Mouse (Mus musculus): ENCODE measurements at regions not wholly inside any gene's neighbourhood (a gene's known extent, or its start where the extent isn't known, plus 50 kb on each side); places are given as distances from the start of the nearest gene placed in this dataset.

DNA sequence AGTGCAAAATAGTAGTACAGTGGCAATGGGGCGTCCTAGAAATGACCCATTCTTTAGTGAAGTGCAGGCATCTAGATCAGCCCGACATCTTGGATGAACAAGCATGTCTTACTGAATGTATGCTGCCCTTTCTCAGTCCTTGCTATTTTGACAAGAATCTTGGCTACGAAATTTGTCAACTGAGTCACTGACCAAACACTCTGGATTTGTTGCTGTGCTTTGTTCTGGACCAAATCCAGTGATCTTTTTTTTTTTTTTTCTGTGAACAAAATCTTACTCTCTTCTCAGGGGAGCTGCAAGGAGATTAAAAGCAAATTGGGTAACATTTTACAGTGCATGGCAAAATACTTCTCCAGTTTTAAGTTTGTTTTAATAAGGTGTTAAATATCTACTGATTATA lies 320.9 kb upstream of the Adgrl4 start:
- Histone ChIP-seq H3K9ac (ENCODE audit: low read depth, low read length) (no peak overlapping the region), H3K4me2 (ENCODE audit: low read depth, low read length) (no peak overlapping the region)
- WGBS (ENCODE audit: insufficient replicate concordance) = 46% methylated on average over 3 of the region's 3 CpGs

GRCm38 (mm10) chr3:151117583-151118041 lies 320.1 kb upstream of the Adgrl4 start:
- Histone ChIP-seq H3K4me2 (ENCODE audit: low read depth, low read length) (no peak overlapping the region), H3K4me1 (ENCODE audit: control insufficient read depth, low read depth, low read length) (no peaks in the 10 kb centered on the region), H3K27ac (ENCODE audit: low read length) (no peak overlapping the region), H3K9ac (ENCODE audit: low read depth, low read length) (no peak overlapping the region), H3K9me3 (replicated peaks; ENCODE audit: control insufficient read depth, low read length) (no peaks in the 10 kb centered on the region), H3K36me3 (ENCODE audit: control insufficient read depth, insufficient read depth) (no peaks in the 10 kb centered on the region), H3K27me3 (ENCODE audit: control insufficient read depth, insufficient read depth, low read depth, low read length) (no peaks in the 10 kb centered on the region), H3K4me3 (ENCODE audit: low read depth, low read length) (no peak overlapping the region)
- ATAC-seq (ENCODE audit: low read depth) = no peak
- WGBS (ENCODE audit: insufficient replicate concordance) = 63% methylated on average over 3 of the region's 3 CpGs

More for the DNA sequence above, 320.9 kb upstream of the Adgrl4 start:
- Histone ChIP-seq H3K4me1 (ENCODE audit: control insufficient read depth, low read depth, low read length) (no peaks in the 10 kb centered on the region), H3K27me3 (ENCODE audit: control insufficient read depth, insufficient read depth, low read depth, low read length) (no peaks in the 10 kb centered on the region), H3K9me3 (replicated peaks; ENCODE audit: control insufficient read depth, low read length) (no peaks in the 10 kb centered on the region), H3K4me3 (ENCODE audit: low read depth, low read length) (no peak overlapping the region), H3K27ac (ENCODE audit: low read length) (no peak overlapping the region), H3K36me3 (ENCODE audit: control insufficient read depth, insufficient read depth) (no peaks in the 10 kb centered on the region)
- ATAC-seq (ENCODE audit: low read depth) = no peak

DNA sequence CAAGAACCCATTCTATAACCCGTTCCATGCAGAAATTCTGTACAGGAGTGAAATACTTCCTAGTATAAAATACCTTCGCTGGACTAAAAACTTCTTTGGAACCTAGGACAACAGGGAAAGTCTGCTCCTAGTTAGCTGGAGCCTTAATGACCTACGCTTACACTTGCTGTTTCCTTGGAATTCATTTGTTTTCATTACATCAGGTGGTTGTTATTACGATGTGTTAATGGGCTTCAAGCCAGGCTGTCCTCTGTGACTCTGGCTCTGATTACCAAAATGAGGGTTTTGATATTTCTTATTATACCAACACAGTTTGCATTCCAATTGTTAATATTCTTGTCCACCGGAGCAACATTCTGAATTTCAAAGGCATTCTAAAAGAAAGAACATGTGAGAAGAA lies 313.6 kb upstream of the Adgrl4 start:
- Histone ChIP-seq H3K36me3 (ENCODE audit: control insufficient read depth, insufficient read depth) (no peaks in the 10 kb centered on the region), H3K4me1 (ENCODE audit: control insufficient read depth, low read depth, low read length) (no peaks in the 10 kb centered on the region), H3K27ac (ENCODE audit: low read length) (no peak overlapping the region), H3K27me3 (ENCODE audit: control insufficient read depth, insufficient read depth, low read depth, low read length) (no peaks in the 10 kb centered on the region), H3K9ac (ENCODE audit: low read depth, low read length) (no peak overlapping the region), H3K4me3 (ENCODE audit: low read depth, low read length) (no peak overlapping the region), H3K9me3 (replicated peaks; ENCODE audit: control insufficient read depth, low read length) (no peaks in the 10 kb centered on the region), H3K4me2 (ENCODE audit: low read depth, low read length) (no peak overlapping the region)
- no peak for ATAC-seq (ENCODE audit: low read depth)
- WGBS (ENCODE audit: insufficient replicate concordance) = 68% methylated on average over 5 of the region's 5 CpGs

DNA sequence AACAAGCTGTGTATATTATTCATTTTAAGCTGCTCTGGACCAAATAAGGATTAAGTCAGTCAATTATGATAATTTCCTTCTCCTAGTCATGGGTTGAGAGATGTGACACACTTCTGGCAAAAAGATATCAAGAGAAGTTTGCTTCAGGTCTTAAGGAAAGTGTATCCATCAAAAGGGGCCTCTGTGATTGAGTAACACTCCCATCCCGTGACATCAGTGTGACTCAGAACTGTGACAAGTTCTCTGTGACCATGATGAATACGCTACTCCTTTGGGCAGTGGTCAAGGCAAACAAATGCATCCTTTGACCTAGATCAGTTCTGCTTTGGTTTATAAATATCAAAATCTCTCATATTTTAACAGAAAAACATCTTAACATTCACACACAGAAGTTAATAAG lies 290.8 kb upstream of the Adgrl4 start:
- Histone ChIP-seq H3K9me3 (replicated peaks; ENCODE audit: control insufficient read depth, low read length) (no peaks in the 10 kb centered on the region), H3K4me2 (ENCODE audit: low read depth, low read length) (no peak overlapping the region), H3K4me3 (ENCODE audit: low read depth, low read length) (no peak overlapping the region), H3K27ac (ENCODE audit: low read length) (no peak overlapping the region), H3K9ac (ENCODE audit: low read depth, low read length) (no peak overlapping the region), H3K4me1 (ENCODE audit: control insufficient read depth, low read depth, low read length) (no peaks in the 10 kb centered on the region), H3K36me3 (ENCODE audit: control insufficient read depth, insufficient read depth) (no peaks in the 10 kb centered on the region), H3K27me3 (ENCODE audit: control insufficient read depth, insufficient read depth, low read depth, low read length) (no peaks in the 10 kb centered on the region)
- WGBS (ENCODE audit: insufficient replicate concordance) = 69% methylated on average over 2 of the region's 2 CpGs
- ATAC-seq (ENCODE audit: low read depth) = no peak

DNA sequence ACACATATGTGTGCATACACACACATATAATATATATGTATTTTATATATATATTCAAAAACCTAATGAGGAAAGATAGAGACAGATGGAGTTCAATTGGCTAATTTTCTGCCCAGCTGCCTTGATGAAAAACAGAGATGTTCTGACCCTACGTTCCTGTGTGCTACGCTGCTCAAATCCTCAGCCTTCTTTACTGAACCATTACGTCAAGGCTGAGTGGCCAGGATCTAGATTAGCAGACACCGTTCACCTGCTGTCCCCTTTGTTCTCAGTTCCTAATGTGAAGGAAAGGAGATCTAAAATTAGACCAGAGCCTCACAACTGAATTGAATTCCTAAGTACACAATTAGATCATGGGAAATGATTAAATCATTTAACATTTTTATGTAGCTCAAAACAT lies 284.3 kb upstream of the Adgrl4 start:
- 56% methylated on average over 4 of the region's 4 CpGs for WGBS (ENCODE audit: insufficient replicate concordance)
- Histone ChIP-seq H3K9me3 (replicated peaks; ENCODE audit: control insufficient read depth, low read length) (no peaks in the 10 kb centered on the region), H3K27ac (ENCODE audit: low read length) (no peak overlapping the region), H3K27me3 (ENCODE audit: control insufficient read depth, insufficient read depth, low read depth, low read length) (no peaks in the 10 kb centered on the region), H3K4me1 (ENCODE audit: control insufficient read depth, low read depth, low read length) (no peaks in the 10 kb centered on the region), H3K9ac (ENCODE audit: low read depth, low read length) (no peak overlapping the region), H3K36me3 (ENCODE audit: control insufficient read depth, insufficient read depth) (no peaks in the 10 kb centered on the region), H3K4me2 (ENCODE audit: low read depth, low read length) (no peak overlapping the region), H3K4me3 (ENCODE audit: low read depth, low read length) (no peak overlapping the region)
- ATAC-seq (ENCODE audit: low read depth) = no peak

DNA sequence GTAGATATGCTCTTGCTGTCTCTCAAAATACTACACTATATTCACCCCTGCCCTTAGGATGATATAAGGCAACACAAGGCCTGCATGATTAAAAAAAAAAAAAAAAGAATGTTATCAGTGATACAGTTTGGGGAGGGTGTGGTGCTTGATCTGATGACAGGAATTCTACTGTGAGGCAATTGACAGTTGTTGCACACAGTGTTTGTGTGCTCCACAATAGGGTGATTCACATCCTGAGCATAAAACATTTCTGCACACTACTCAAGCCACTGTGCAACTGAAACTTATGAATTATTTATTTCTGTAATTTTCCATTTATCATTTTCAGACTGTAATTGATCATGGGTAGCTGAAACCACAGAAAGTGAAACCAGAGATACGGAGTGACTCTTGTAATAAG lies 277.2 kb upstream of the Adgrl4 start:
- Histone ChIP-seq H3K4me3 (ENCODE audit: low read depth, low read length) (no peak overlapping the region), H3K27ac (ENCODE audit: low read length) (no peak overlapping the region), H3K4me1 (ENCODE audit: control insufficient read depth, low read depth, low read length) (no peaks in the 10 kb centered on the region), H3K27me3 (ENCODE audit: control insufficient read depth, insufficient read depth, low read depth, low read length) (no peaks in the 10 kb centered on the region), H3K36me3 (ENCODE audit: control insufficient read depth, insufficient read depth) (no peaks in the 10 kb centered on the region), H3K4me2 (ENCODE audit: low read depth, low read length) (no peak overlapping the region), H3K9ac (ENCODE audit: low read depth, low read length) (no peak overlapping the region), H3K9me3 (replicated peaks; ENCODE audit: control insufficient read depth, low read length) (no peaks in the 10 kb centered on the region)
- WGBS (ENCODE audit: insufficient replicate concordance) = 81% methylated on average over 1 of the region's 1 CpGs
- ATAC-seq (ENCODE audit: low read depth) = no peak

DNA sequence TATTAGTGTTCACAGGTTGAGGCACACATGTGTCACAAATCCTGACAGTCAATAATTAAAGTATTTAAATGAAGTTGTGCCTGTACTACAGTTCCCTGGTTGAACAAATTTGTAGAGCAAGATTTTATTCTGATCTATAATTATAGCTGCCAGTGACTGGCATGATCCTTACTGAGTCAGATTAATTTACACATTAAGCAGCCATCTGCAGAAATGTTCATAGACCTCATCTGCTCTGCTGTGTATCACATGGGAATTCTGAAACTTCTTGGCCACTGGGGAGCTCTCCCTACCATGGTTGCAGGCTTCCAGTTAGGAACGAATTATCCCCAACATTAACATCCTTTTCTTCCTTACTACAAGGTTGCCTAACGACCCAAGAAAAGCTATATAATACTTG lies 255.6 kb upstream of the Adgrl4 start:
- H3K9ac ChIP-seq (ENCODE audit: low read depth, low read length) = no peak overlapping the region
- WGBS (ENCODE audit: insufficient replicate concordance) = 25% methylated on average over 2 of the region's 2 CpGs
- H3K4me3 ChIP-seq (ENCODE audit: low read depth, low read length) = no peak overlapping the region
- no peaks in the 10 kb centered on the region for H3K36me3 ChIP-seq (ENCODE audit: control insufficient read depth, insufficient read depth)
- H3K4me2 ChIP-seq (ENCODE audit: low read depth, low read length) = no peak overlapping the region
- no peak overlapping the region for H3K27ac ChIP-seq (ENCODE audit: low read length)
- H3K4me1 ChIP-seq (ENCODE audit: control insufficient read depth, low read depth, low read length) = no peaks in the 10 kb centered on the region
- no peaks in the 10 kb centered on the region for H3K27me3 ChIP-seq (ENCODE audit: control insufficient read depth, insufficient read depth, low read depth, low read length)
- H3K9me3 ChIP-seq (replicated peaks; ENCODE audit: control insufficient read depth, low read length) = no peaks in the 10 kb centered on the region
- ATAC-seq (ENCODE audit: low read depth) = no peak

- no peak for ATAC-seq (ENCODE audit: low read depth)
- Histone ChIP-seq H3K4me3 (ENCODE audit: low read depth, low read length) (no peak overlapping the region), H3K36me3 (ENCODE audit: control insufficient read depth, insufficient read depth) (no peaks in the 10 kb centered on the region), H3K4me2 (ENCODE audit: low read depth, low read length) (no peak overlapping the region), H3K27me3 (ENCODE audit: control insufficient read depth, insufficient read depth, low read depth, low read length) (no peaks in the 10 kb centered on the region), H3K9me3 (replicated peaks; ENCODE audit: control insufficient read depth, low read length) (no peaks in the 10 kb centered on the region), H3K27ac (ENCODE audit: low read length) (no peak overlapping the region), H3K9ac (ENCODE audit: low read depth, low read length) (no peak overlapping the region), H3K4me1 (ENCODE audit: control insufficient read depth, low read depth, low read length) (no peaks in the 10 kb centered on the region)
- WGBS (ENCODE audit: insufficient replicate concordance) = 21% methylated on average over 2 of the region's 2 CpGs
Measured at GRCm38 (mm10) chr3:151192092-151192491, 245.6 kb upstream of the Adgrl4 start.

DNA sequence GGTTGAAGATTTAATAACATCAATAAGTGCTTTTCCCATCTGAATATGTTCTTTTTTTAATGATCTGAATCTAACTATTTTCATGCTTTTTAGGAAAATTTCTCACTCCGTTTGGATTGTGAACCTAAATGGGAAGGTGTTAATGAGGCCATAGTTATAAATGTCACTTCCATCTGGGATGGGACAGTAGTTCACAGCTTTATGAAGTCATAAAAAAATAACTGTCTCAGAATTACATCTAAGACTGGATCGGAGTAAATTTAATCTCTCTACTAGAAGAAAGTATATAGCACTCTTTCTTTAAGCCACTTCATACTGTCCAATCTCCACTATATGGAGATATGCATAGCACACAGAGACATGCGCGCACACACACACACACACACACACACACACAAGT lies 226.7 kb upstream of the Adgrl4 start:
- no peak overlapping the region for H3K4me2 ChIP-seq (ENCODE audit: low read depth, low read length)
- no peaks in the 10 kb centered on the region for H3K9me3 ChIP-seq (replicated peaks; ENCODE audit: control insufficient read depth, low read length)
- 72% methylated on average over 4 of the region's 4 CpGs for WGBS (ENCODE audit: insufficient replicate concordance)
- H3K27ac ChIP-seq (ENCODE audit: low read length) = no peak overlapping the region
- ATAC-seq (ENCODE audit: low read depth) = no peak
- no peaks in the 10 kb centered on the region for H3K4me1 ChIP-seq (ENCODE audit: control insufficient read depth, low read depth, low read length)
- H3K36me3 ChIP-seq (ENCODE audit: control insufficient read depth, insufficient read depth) = no peaks in the 10 kb centered on the region
- H3K9ac ChIP-seq (ENCODE audit: low read depth, low read length) = no peak overlapping the region
- H3K4me3 ChIP-seq (ENCODE audit: low read depth, low read length) = no peak overlapping the region
- H3K27me3 ChIP-seq (ENCODE audit: control insufficient read depth, insufficient read depth, low read depth, low read length) = no peaks in the 10 kb centered on the region

Measured in liver, embryonic 16.5 days (tissue).